Mouse (Mus musculus) liver, embryonic 12.5 days (tissue): ENCODE measurements at regions not wholly inside any gene's neighbourhood (a gene's known extent, or its start where the extent isn't known, plus 50 kb on each side); places are given as distances from the start of the nearest gene placed in this dataset.

ENCODE experiments used
- ATAC-seq: fragments of 200-750 bp; cut with Nextera tagmentation; 2 replicates; pipeline ENCODE4 v1.8.0; 2017; ENCODE audit warnings: moderate number of reproducible peaks, mild to moderate bottlenecking, moderate library complexity
- H3K27ac ChIP-seq: fragments of 300-500 bp; sonication (generic); 2 replicates; pipeline ENCODE4 v1.5.1; 2016; ENCODE audit warnings: mild to moderate bottlenecking
- H3K27me3 ChIP-seq: fragments of 300-500 bp; sonication (generic); replicated peaks from 2 replicates; pipeline ENCODE4 v1.6.1; 2016; ENCODE audit warnings: mild to moderate bottlenecking, moderate library complexity
- H3K36me3 ChIP-seq: fragments of 300-500 bp; sonication (generic); 2 replicates; pipeline ENCODE4 v1.6.1; 2016; ENCODE audit warnings: mild to moderate bottlenecking, moderate library complexity
- H3K4me1 ChIP-seq: fragments of 300-500 bp; sonication (generic); 2 replicates; pipeline ENCODE4 v1.6.1; 2016
- H3K4me2 ChIP-seq: fragments of 300-500 bp; sonication (generic); 2 replicates; pipeline ENCODE4 v1.6.1; 2016; ENCODE audit warnings: mild to moderate bottlenecking, moderate library complexity
- H3K4me3 ChIP-seq: fragments of 300-500 bp; sonication (generic); 2 replicates; pipeline ENCODE4 v1.5.1; 2016; ENCODE audit warnings: mild to moderate bottlenecking, moderate library complexity
- H3K9ac ChIP-seq: fragments of 300-500 bp; sonication (generic); 2 replicates; pipeline ENCODE4 v1.6.1; 2016; ENCODE audit warnings: mild to moderate bottlenecking, moderate library complexity
- H3K9me3 ChIP-seq: fragments of 300-500 bp; sonication (generic); replicated peaks from 2 replicates; pipeline ENCODE4 v1.6.1; 2016; ENCODE audit warnings: mild to moderate bottlenecking, moderate library complexity
- WGBS: fragments of 180-500 bp; shearing (Covaris S2); methylation state at CpG from one replicate; pipeline ENCODE4 v1.1.7; 2016; ENCODE audit not compliant: insufficient replicate concordance; 5-methylcytosine and 5-hydroxymethylcytosine counted together

DNA sequence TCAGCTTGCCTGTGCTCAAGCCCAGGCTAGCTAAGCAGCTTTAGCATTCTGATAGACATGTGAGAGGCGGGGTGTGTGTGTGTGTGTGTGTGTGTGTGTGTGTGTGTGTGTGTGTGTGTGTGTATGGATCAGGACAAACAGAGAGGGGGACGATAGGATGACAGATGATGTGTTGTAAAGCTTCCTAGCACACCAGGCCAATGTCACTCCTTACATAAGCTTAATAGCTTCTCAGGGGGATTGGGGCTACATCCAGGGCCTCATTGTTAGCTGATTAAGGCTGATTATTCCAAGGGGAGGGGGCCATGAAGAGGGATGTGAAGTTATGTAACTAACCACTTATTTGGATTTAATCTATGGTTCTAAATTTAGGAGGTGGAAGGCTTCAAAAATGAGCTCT lies 76.9 kb downstream of the Lsm3 start:
- no peak overlapping the region for H3K27ac ChIP-seq
- 30% methylated on average over 2 of the region's 2 CpGs for WGBS
- no peaks in the 10 kb centered on the region for H3K4me1 ChIP-seq
- H3K4me2 ChIP-seq: no peak overlapping the region
- H3K36me3 ChIP-seq: no peaks in the 10 kb centered on the region
- H3K9me3 ChIP-seq: no peaks in the 10 kb centered on the region
- no peak for ATAC-seq
- H3K4me3 ChIP-seq: no peak overlapping the region
- no peak overlapping the region for H3K9ac ChIP-seq
- 0 out of 2 replicates have a peak, but pooled peaks cover 6% of the 10 kb centered on the region for H3K27me3 ChIP-seq

DNA sequence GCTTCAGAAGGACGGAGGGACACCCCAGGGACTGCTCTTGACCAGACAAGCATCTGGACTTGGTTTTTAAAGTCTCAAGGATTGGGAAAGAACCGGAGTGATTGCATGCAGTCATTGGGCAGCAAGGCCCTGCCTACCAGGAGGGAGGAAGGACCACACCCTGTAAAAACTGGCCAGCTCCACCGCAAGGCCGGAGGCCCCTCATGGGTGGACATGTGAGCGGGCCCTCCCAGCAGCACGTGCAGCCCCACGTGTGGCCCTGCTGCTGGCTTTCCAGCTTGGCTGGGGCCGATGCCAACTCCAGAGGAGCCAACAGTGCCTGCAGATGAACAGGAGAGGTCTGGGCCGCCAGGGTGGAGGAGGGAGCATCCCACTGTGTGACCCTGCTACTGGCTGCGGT lies 83.2 kb downstream of the Lsm3 start:
- WGBS: 56% methylated on average over 10 of the region's 10 CpGs
- Histone ChIP-seq H3K27me3 (0 out of 2 replicates have a peak, but pooled peaks cover 3% of the 10 kb centered on the region), H3K4me2 (no peak overlapping the region), H3K36me3 (no peaks in the 10 kb centered on the region), H3K9ac (no peak overlapping the region), H3K27ac (no peak overlapping the region), H3K9me3 (no peaks in the 10 kb centered on the region), H3K4me3 (no peak overlapping the region), H3K4me1 (no peaks in the 10 kb centered on the region)
- no peak for ATAC-seq

GRCm38 (mm10) chr6:91600116-91600515 lies 83.7 kb upstream of the Slc6a6 start:
- H3K4me3 ChIP-seq: no peak overlapping the region
- no peak overlapping the region for H3K9ac ChIP-seq
- WGBS: 68% methylated on average over 3 of the region's 3 CpGs
- H3K4me1 ChIP-seq: no peaks in the 10 kb centered on the region
- H3K27me3 ChIP-seq: peaks cover 3% of the 10 kb centered on the region; the same call in 1 of the 2 replicates
- no peak overlapping the region for H3K4me2 ChIP-seq
- no peaks in the 10 kb centered on the region for H3K36me3 ChIP-seq
- no peak overlapping the region for H3K27ac ChIP-seq
- no peak for ATAC-seq
- H3K9me3 ChIP-seq: no peaks in the 10 kb centered on the region

DNA sequence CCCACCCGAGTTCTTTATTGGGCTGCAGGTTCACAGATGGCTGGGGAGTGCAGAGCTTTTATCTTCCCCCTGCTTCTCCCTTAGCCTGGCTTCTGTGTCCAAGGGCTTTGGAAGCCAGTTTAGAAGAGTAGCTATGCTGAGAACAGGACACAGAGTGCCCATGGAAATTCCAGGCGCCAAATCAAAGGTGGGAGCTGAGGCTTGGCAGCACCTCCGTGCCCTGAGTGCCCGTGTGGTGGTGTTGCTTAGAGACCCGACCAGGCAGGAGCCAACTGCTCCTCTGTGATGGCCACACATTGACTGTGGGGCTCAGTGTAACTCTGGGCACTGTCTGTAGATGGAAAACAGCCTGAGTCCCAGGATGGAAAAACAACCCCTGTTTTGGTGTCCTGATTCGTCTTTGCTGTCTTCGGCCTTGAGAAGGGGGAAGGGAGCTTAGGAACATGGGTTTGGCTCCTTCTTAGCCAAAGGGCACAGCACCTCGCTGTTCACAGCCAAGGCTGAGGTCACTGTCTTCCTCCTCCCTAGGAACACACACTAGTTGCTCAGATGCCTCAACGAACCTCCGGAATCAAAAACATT lies 77.1 kb upstream of the Slc6a6 start:
- H3K4me3 ChIP-seq: no peak overlapping the region
- H3K36me3 ChIP-seq: no peaks in the 10 kb centered on the region
- H3K9me3 ChIP-seq: no peaks in the 10 kb centered on the region
- H3K4me2 ChIP-seq: no peak overlapping the region
- 63% methylated on average over 10 of the region's 10 CpGs for WGBS
- H3K9ac ChIP-seq: no peak overlapping the region
- ATAC-seq: no peak
- H3K4me1 ChIP-seq: no peaks in the 10 kb centered on the region
- H3K27ac ChIP-seq: no peak overlapping the region
- peaks cover 3% of the 10 kb centered on the region; the same call in 1 of the 2 replicates for H3K27me3 ChIP-seq

DNA sequence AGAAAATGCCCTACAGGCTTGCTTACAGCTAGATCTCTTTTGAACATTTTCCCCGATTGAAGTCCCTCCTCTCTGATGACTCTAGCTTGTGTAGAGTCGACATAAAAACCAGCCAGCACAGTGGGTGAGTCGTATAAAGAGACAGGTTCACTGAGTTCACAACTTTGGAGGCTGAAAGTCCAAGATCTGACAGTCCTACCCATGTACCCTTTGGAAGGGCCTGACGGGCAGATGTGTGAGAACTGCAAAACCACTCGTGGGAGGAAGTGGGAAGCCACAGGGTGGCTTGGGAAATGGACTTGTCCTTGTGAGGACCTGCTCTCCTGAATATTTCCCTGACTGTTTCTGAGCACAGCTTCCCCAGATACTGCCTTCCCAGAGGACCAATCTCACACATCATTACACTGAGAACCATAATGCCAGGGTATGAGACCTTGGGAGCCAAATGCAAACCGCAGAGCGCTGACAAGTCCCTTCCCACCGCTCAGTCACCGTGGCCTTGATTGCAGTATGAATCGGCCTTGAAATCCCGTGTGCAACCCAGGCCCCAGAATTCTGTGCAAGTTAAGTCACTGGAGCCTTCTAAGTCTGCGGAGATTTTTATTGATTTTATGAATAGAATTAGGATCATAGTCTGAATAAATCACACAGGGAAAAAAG lies 76.1 kb upstream of the Slc6a6 start:
- no peaks in the 10 kb centered on the region for H3K4me1 ChIP-seq
- peaks cover 3% of the 10 kb centered on the region; the same call in 1 of the 2 replicates for H3K27me3 ChIP-seq
- H3K36me3 ChIP-seq: no peaks in the 10 kb centered on the region
- no peak overlapping the region for H3K4me3 ChIP-seq
- H3K9ac ChIP-seq: no peak overlapping the region
- H3K27ac ChIP-seq: no peak overlapping the region
- 59% methylated on average over 12 of the region's 12 CpGs for WGBS
- ATAC-seq: no peak
- peaks cover 4% of the 10 kb centered on the region; the same call in 1 of the 2 replicates for H3K9me3 ChIP-seq
- H3K4me2 ChIP-seq: no peak overlapping the region

DNA sequence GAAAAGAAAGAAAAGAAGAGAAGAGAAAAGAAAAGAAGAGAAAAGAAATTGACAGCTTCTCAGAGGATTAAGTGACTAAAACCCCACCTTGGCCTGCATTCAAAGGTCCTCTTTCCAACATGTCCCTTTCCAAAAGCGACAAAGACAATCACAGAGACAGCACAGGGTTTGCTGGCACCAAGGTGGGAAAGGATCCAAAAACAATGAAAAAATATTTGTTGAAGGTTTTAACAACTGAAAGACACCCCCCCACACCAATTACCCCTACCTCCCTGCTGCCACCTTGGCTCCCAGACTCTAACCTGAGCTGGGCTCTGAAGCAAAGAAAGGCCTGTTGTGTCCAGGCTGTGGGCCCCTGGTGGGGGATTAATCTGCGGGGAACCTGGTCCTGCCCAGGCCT lies 74.2 kb upstream of the Slc6a6 start:
- Histone ChIP-seq H3K36me3 (no peaks in the 10 kb centered on the region), H3K9me3 (peaks cover 6% of the 10 kb centered on the region; the same call in 1 of the 2 replicates), H3K4me1 (no peaks in the 10 kb centered on the region), H3K27me3 (no peaks in the 10 kb centered on the region; the same call in 1 of the 2 replicates), H3K4me2 (no peak overlapping the region), H3K4me3 (no peak overlapping the region), H3K27ac (no peak overlapping the region), H3K9ac (no peak overlapping the region)
- ATAC-seq: no peak
- WGBS: 61% methylated on average over 2 of the region's 2 CpGs

- Histone ChIP-seq H3K36me3 (no peaks in the 10 kb centered on the region), H3K27me3 (no peaks in the 10 kb centered on the region; the same call in 1 of the 2 replicates), H3K9me3 (peaks cover 6% of the 10 kb centered on the region; the same call in 1 of the 2 replicates), H3K4me1 (peaks cover 16% of the 10 kb centered on the region), H3K27ac (no peak overlapping the region), H3K4me3 (no peak overlapping the region), H3K4me2 (no peak overlapping the region), H3K9ac (no peak overlapping the region)
- WGBS: 51% methylated on average over 2 of the region's 2 CpGs
- no peak for ATAC-seq
Measured at GRCm38 (mm10) chr6:91615022-91615421, 68.8 kb upstream of the Slc6a6 start.

GRCm38 (mm10) chr6:91616541-91616940 lies 67.3 kb upstream of the Slc6a6 start:
- no peak for ATAC-seq
- WGBS: 71% methylated on average over 7 of the region's 7 CpGs
- Histone ChIP-seq H3K27me3 (no peaks in the 10 kb centered on the region), H3K9ac (no peak overlapping the region), H3K9me3 (peaks cover 6% of the 10 kb centered on the region; the same call in 1 of the 2 replicates), H3K4me2 (peak overlapping the region; percentile 52), H3K4me3 (no peak overlapping the region), H3K36me3 (no peaks in the 10 kb centered on the region), H3K27ac (no peak overlapping the region), H3K4me1 (peaks cover 18% of the 10 kb centered on the region)

- Histone ChIP-seq H3K36me3 (no peaks in the 10 kb centered on the region), H3K4me2 (peak overlapping the region; percentile 52), H3K4me1 (peaks cover 24% of the 10 kb centered on the region), H3K9me3 (peaks cover 6% of the 10 kb centered on the region; the same call in 1 of the 2 replicates), H3K27ac (0 out of 2 replicates have a peak overlapping the region, but pooled peaks have one; percentile 45), H3K9ac (peak overlapping the region; percentile 17; the same call in 1 of the 2 replicates), H3K4me3 (peak overlapping the region; percentile 26), H3K27me3 (no peaks in the 10 kb centered on the region)
- ATAC-seq: peak; percentile 86
- WGBS: 5% methylated on average over 13 of the region's 13 CpGs
Measured at GRCm38 (mm10) chr6:91617031-91617596, 66.7 kb upstream of the Slc6a6 start.

DNA sequence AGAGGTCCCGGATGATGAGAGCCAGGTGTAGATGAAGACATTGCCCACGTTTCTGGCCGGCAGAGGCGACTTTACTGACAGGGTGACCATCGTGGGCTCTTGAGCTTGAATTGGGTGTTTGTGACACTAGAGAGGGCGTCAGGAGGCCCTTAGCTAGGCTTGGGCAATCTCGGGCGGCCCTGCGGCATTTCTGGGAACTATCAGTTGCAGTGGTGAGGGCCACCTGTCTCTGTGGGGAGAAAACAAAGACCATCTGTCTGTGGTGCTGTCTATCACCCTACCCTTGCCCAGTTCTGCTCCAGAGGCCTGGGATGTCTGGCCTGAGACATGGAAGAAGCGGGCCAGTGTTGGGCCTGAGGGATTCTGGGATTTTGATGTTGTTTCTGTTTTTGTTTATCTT lies 66.2 kb upstream of the Slc6a6 start:
- peaks cover 29% of the 10 kb centered on the region for H3K4me1 ChIP-seq
- H3K36me3 ChIP-seq: no peaks in the 10 kb centered on the region
- 0 out of 2 replicates have a peak overlapping the region, but pooled peaks have one; percentile 45 for H3K27ac ChIP-seq
- no peaks in the 10 kb centered on the region for H3K27me3 ChIP-seq
- peaks cover 3% of the 10 kb centered on the region; the same call in 1 of the 2 replicates for H3K9me3 ChIP-seq
- no peak overlapping the region for H3K9ac ChIP-seq
- peak; percentile 53 for ATAC-seq
- peak overlapping the region; percentile 52 for H3K4me2 ChIP-seq
- no peak overlapping the region for H3K4me3 ChIP-seq
- 49% methylated on average over 10 of the region's 10 CpGs for WGBS

DNA sequence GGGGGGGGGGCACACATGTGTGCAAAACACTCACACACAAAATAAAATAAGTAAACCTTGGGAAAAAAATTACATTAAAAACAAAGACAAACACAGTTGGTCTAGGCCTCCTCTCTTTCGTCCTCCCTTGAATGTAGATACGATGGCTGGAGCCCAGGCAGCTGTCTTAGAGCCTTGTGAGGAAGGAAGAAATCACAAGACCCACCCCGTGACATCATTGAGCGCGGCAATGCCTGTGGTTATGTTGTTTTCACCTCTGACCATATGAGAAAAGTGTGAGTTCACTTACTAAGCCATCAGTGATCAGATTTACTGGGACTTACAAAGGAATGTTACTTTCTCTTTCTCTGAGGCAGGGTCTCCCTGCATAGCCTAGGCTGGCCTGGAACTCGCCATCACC lies 64.8 kb upstream of the Slc6a6 start:
- Histone ChIP-seq H3K4me2 (no peak overlapping the region), H3K4me1 (peaks cover 32% of the 10 kb centered on the region), H3K4me3 (no peak overlapping the region), H3K27me3 (no peaks in the 10 kb centered on the region), H3K9ac (no peak overlapping the region), H3K27ac (no peak overlapping the region), H3K36me3 (no peaks in the 10 kb centered on the region), H3K9me3 (no peaks in the 10 kb centered on the region)
- 77% methylated on average over 6 of the region's 6 CpGs for WGBS
- ATAC-seq: no peak
